In genomic region chr17:26596168-26596658, GRCm38 (mm10) we compare ENCODE assay signal across 9 mouse cellular contexts. TPM values are rescaled to one million over a fixed set of nuclear protein-coding genes. Genes with fewer than 3 reads are reported as not detected.
DNase-seq lines count a peak whose midpoint lies in the region; ATAC-seq and TF ChIP-seq lines count a peak whose summit lies in the region.
"Had no signal": no experiment of that assay in that cellular context is flagged by ENCODE, and none has a peak within 500 bp of the region (broad histone marks: within the 10 kb centered on the region; RNA-seq: fewer than 3 reads in every experiment).

No protein-coding gene starts in this region.

- ATAC-seq in frontal cortex, adult (ENCODE audit: low TSS enrichment) = peak; percentile 48; the same call in 1 of the 2 replicates
- no peak; the same call in 1 of the 2 replicates for ATAC-seq in neural tube, embryonic 14.5 days (ENCODE audit: low read depth)

- intact Hi-C loops in heart, postnatal 36 days (cut with DNase I) = loop anchor here (1.0 to 2.0 kb wide), 5 partner anchors 25 to 131 kb away; no protein-coding TSS in a partner anchor
- intact Hi-C loops in left cerebral cortex, postnatal 10 days (cut with DNase I) = no loop called here

- H3K27ac ChIP-seq in ES-E14 (ENCODE audit: insufficient read depth, low read depth, low read length, poor library complexity, severe bottlenecking) = peak overlapping the region; percentile 92
- H3K27ac ChIP-seq in neural tube, embryonic 14.5 days (ENCODE audit: low read depth, low read length) = peak overlapping the region; percentile 48

- no peaks in the 10 kb centered on the region; the same call in 1 of the 2 replicates for H3K36me3 ChIP-seq in ES-E14 (ENCODE audit: control insufficient read depth, insufficient read depth, low read length, poor library complexity, severe bottlenecking)
- no peaks in the 10 kb centered on the region for H3K36me3 ChIP-seq in neural tube, embryonic 14.5 days (ENCODE audit: control insufficient read depth, insufficient read depth, low read length)

- H3K27me3 ChIP-seq in neural tube, embryonic 14.5 days (ENCODE audit: control insufficient read depth, insufficient read depth, low read length) = no peaks in the 10 kb centered on the region

- no peak for DNase-seq in ES-E14 (ENCODE audit: low read depth, low spot score)
- peak; percentile 58 for DNase-seq in adrenal gland, postnatal 25 days
- peak; percentile 82 to 85 for DNase-seq in heart, postnatal 36 days
- DNase-seq in left cerebral cortex, postnatal 10 days (ENCODE audit: extremely low spot score in 1 of 2, low spot score in 2 of 2) = peak; percentile 73 to 90
- DNase-seq in retina, postnatal 1 day = no peak
- DNase-seq in spleen, adult 12 weeks (ENCODE audit: low spot score) = no peak

- H3K4me1 ChIP-seq in ES-E14 (ENCODE audit: control insufficient read depth in 2 of 2, insufficient read depth in 2 of 2, low read length in 2 of 2, poor library complexity in 1 of 2) = peaks cover 13 to 28% of the 10 kb centered on the region in 2 experiments
- peaks cover 11% of the 10 kb centered on the region for H3K4me1 ChIP-seq in neural tube, embryonic 14.5 days (ENCODE audit: control insufficient read depth, insufficient read depth, low read length)

- no peaks in the 10 kb centered on the region for H3K9me3 ChIP-seq in ES-E14 (ENCODE audit: control insufficient read depth, insufficient read depth, low read depth, low read length)
- no peaks in the 10 kb centered on the region for H3K9me3 ChIP-seq in neural tube, embryonic 14.5 days (ENCODE audit: control insufficient read depth, low read length)

- in situ Hi-C loops in ES-E14 (cut with MboI; ENCODE audit: low sequenced_read_pairs in 2 of 2, unreplicated experiment in 2 of 2) = no loop called here

- peak overlapping the region in 1 of 2 experiments; percentile 1; a peak in 1 of 4 replicates for H3K4me3 ChIP-seq in ES-E14 (ENCODE audit: insufficient read depth in 1 of 2, low read depth in 1 of 2, low read length in 2 of 2, poor library complexity in 1 of 2, severe bottlenecking in 1 of 2)
- no peak overlapping the region for H3K4me3 ChIP-seq in neural tube, embryonic 14.5 days (ENCODE audit: low read depth, low read length)
- H3K4me3 ChIP-seq: erythroblast, embryonic 14.5 days had no signal

- WGBS in neural tube, embryonic 14.5 days = 54% methylated on average over 7 of the region's 7 CpGs

- H3K4me2 ChIP-seq in neural tube, embryonic 14.5 days (ENCODE audit: low read depth, low read length) = no peak overlapping the region

- no peak overlapping the region for H3K9ac ChIP-seq in ES-E14 (ENCODE audit: insufficient read depth, low read depth, low read length, poor library complexity, severe bottlenecking)
- H3K9ac ChIP-seq in neural tube, embryonic 14.5 days (replicated peaks; ENCODE audit: low read depth, low read length) = no peak overlapping the region

TF ChIP-seq in ES-E14, 5 proteins besides CTCF, POLR2A, EP300 and RAD21:
- TF ChIP-seq CHD2 (IDR thresholded peaks at IDR 0.05; ENCODE audit: low read depth, low read length) (no peak), ZNF384 (IDR thresholded peaks at IDR 0.05; ENCODE audit: low read depth, low read length) (no peak), MAFK (IDR thresholded peaks at IDR 0.05; ENCODE audit: insufficient read depth, low read depth, low read length) (no peak), ZC3H11A (IDR thresholded peaks at IDR 0.05; ENCODE audit: borderline replicate concordance, low read depth, low read length) (no peak), HCFC1 (IDR thresholded peaks at IDR 0.05; ENCODE audit: borderline replicate concordance, insufficient read depth, low read length) (no peak)

RNA-seq across cellular contexts. Expression of gene Dusp1, which starts 34.3 kb away (rescaled TPM):
- 20.0 and 21.2 TPM in 2 replicates for total RNA-seq in ES-E14 (2012; rRNA removed)
- total RNA-seq in adrenal gland, postnatal 25 days (2021) = 30.8 and 37.8 TPM in 2 replicates
- total RNA-seq in heart, postnatal 36 days (2021) = 100 to 1,000 TPM in 1 of 2 experiments, 10 to 100 TPM in 1; 49.6 to 105 TPM
- 10 to 100 TPM; 23.2 TPM for total RNA-seq in left cerebral cortex, postnatal 10 days (2021)
- 26.9 and 27.2 TPM in 2 replicates for polyA plus RNA-seq in neural tube, embryonic 14.5 days (2014; fragmentation: Nextera tagmentation; extraction: Ambion mirVana)

RNA-seq across cellular contexts. Expression of gene Ergic1, which starts 34.9 kb away (rescaled TPM):
- total RNA-seq in ES-E14 (2012; rRNA removed) = 97.5 and 142 TPM in 2 replicates
- 138 and 168 TPM in 2 replicates for total RNA-seq in adrenal gland, postnatal 25 days (2021)
- 10 to 100 TPM; 47.5 to 56.2 TPM for total RNA-seq in heart, postnatal 36 days (2021)
- total RNA-seq in left cerebral cortex, postnatal 10 days (2021) = 100 to 1,000 TPM; 170 to 171 TPM
- polyA plus RNA-seq in neural tube, embryonic 14.5 days (2014; fragmentation: Nextera tagmentation; extraction: Ambion mirVana) = 103 and 105 TPM in 2 replicates

Comparison
In these comparisons a context has a peak if more than half of its experiments do, and no peak if none do; other contexts are left out.
1. DNase-seq: peak in adrenal gland, postnatal 25 days (single experiment), heart, postnatal 36 days (2 of 2) and left cerebral cortex, postnatal 10 days (2 of 2); none in ES-E14 (single experiment), retina, postnatal 1 day (single experiment) and spleen, adult 12 weeks (single experiment).